Mouse (Mus musculus) kidney, adult 8-10 months (tissue): Measurements from ENCODE around the gene Olfr520.
"Not testable (repeated sequence)": the region's sequence is repeated elsewhere in the genome, so short reads cannot be mapped to it uniquely, and the experiment has no call there.

Source experiments
- DNase-seq, 2 experiments: peaks; one replicate each; pipeline ENCODE4 v3.0.0; 2022

Gene Olfr520

GRCm38 (mm10) chr7:99716536-99716935 lies 13.5 kb upstream of the Olfr520 start:
- DNase-seq, result no peak

- DNase-seq, result no peak
Measured at GRCm38 (mm10) chr7:99734612-99735011, 4.5 kb downstream of the Olfr520 start.

DNA sequence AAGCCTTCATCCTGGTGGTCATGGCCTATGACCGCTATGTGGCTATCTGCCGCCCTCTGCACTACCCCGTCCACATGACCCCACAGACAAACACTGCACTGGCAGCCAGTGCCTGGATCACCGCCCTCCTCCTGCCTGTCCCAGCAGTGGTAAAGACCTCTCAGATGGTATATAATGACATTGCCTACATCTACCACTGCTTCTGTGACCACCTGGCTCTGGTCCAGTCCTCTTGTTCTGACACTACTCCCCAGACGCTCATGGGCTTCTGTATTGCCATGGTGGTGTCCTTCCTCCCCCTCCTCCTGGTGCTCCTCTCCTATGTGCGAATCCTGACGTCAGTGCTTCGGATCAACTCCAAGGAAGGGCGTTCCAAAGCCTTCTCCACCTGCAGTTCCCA lies 5.4 kb downstream of the Olfr520 start:
- not testable (repeated sequence) for DNase-seq

DNA sequence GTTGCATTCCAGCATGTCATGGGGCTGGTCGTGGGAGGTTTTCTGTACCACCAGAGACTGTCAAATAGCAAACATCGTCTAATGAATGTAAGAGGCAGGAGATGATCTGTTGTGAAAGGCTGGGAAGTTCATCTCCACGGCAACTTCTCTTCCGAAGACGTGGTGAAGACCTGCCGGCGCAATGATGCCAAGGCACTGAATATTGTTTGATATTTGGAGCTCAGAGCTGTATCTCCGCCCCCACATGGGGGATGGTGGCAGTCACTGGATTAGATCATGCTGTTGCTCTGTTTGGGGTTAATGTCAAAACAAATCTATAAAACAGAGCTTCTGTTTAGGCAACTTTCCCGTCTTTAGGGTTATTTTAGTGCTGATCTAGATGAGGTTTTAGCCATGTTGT lies 9.2 kb downstream of the Olfr520 start:
- DNase-seq, result no peak

DNA sequence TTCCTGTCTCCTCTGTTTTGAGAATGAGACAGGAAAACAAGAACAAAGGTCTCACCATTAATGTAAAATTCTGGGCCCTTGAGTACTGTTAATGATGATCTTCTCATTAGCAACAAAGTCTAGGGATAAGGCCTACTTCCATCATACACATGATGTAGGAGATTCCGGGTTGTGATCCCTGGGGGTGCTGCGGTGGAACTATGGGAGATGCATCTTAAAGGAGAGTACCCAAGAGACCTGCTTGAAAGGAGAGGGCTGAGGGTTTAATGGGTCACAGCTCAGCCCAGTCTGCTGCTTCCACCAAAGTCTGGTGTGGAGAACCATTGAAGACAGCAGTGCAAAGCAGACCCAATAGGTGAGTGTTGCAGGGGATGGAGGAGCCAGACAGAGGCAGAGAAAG lies 33.1 kb downstream of the Olfr520 start, which contains the start of gene Olfr521:
Gene Olfr521, plus strand, starts transcription at position 301 of the 400 bp plus-strand sequence.
- no peak for DNase-seq

DNA sequence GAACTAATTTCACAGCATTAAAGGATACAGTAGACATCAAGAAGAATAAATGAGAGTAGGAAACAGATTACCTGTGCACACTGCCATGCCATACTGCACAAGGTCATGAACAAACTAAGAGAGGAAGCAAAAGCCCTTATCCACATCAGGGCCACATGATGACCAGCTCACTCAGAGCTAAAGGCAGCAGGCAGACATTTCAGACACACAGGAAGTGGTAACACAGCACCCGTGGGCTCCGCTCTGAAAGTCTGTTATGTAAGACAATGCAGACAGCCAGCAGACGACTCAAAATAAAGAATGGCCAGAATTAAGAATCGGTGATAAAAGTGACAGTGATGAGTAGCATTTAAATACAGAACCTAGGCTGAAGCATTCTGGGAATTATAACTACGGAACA lies 51.3 kb downstream of the Olfr520 start:
- DNase-seq, result no peak

DNA sequence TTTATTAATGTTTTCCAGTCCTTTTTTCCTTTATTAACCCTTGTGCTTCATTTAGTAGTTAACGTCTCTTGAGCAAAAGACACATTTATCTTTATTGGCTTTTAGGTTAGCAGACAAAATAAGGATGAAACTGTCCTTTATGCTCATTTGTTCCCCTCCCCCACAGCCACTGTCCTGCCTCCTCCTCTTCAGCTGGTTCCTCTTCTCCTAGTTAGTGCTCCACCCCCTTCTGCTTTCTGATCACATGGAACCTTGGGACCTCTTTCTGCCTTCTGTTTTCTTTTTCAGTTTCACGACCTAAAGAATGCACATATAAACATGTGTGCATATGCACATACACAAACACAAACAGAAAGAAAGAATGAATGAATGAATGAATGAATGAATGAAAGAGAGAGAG lies 51.8 kb downstream of the Olfr520 start:
- no peak for DNase-seq

DNA sequence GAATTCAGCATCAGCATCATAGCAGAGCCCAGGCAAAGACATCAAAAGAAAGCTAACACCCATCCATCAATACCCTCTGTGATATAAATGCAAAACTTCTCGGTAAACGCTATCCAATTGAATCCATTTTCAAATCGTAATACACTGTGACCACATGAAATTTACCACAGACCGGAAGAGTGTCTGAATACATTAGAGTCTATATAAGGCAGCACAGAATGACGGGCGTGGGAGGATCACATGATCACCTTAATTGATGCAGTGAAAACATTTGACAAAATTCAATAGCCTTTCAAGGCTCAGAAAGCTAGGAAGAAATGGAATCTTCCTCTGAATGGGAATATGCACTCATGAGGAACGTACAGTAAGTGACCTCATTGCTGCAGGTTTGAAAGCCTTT lies 53.3 kb downstream of the Olfr520 start:
- DNase-seq, result no peak

DNA sequence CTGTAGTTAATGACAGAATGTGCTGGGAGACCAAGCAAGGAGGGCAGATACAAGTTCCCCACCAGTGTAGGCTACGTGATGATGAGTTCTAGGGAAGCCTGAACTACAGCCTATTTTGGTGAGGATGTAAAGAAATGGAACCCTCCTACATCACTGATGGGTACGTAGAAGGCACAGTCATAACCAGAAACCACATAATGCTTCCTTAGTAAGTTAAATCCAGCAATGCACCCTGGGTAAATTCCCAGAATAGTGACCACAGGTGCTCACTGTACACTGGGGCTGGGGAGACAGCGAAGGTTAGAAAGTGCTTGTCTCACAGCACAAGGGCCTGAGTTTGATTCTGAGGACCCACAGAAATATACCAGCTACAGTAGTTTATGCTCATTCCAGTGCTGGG lies 55.5 kb downstream of the Olfr520 start:
- DNase-seq, result no peak
